Mouse (Mus musculus): ENCODE measurements around the gene Cmtm5. TPM values are rescaled to one million over a fixed set of nuclear protein-coding genes. Genes with fewer than 3 reads are reported as not detected.

The Cmtm5 gene
- polyA plus RNA-seq, 1 experiment = not detected

DNA sequence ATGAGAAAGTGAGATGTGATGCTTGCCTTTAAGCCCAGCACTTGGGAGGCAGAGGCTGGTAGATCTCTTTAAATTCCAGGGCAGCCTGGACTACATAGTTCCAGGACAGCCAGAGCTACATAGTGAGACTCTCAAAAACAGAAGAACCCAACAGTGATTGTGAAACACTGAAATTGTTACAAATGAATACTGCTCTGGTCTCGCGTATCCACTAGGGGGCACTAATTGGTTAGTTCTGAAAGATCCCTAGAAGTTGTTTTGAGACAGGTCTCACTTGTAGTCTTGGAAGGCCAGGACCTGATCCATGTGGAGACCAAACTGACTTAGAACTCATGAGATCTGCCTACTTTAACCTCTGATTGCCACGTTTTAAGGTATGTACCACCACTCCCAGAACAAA, 35.7 kb upstream of the Cmtm5 start:
- TF ChIP-seq CTCF (IDR thresholded peaks at IDR 0.05; ENCODE audit: low read depth, low read length) (peak; percentile 7), EP300 (IDR thresholded peaks at IDR 0.05; ENCODE audit: insufficient read depth, low read depth, low read length) (no peak), POLR2A (IDR thresholded peaks at IDR 0.05; ENCODE audit: insufficient read depth, low read length) (no peak)
- Histone ChIP-seq H3K4me1 (ENCODE audit: control insufficient read depth, insufficient read depth, low read length) (no peaks in the 10 kb centered on the region), H3K36me3 (ENCODE audit: control insufficient read depth, insufficient read depth, low read length, poor library complexity, severe bottlenecking) (peaks cover 33% of the 10 kb centered on the region), H3K9me3 (replicated peaks; ENCODE audit: control insufficient read depth, insufficient read depth, low read length, poor library complexity, severe bottlenecking) (no peaks in the 10 kb centered on the region), H3K9ac (ENCODE audit: low read depth, poor library complexity, severe bottlenecking) (no peak overlapping the region), H3K27me3 (ENCODE audit: control insufficient read depth, insufficient read depth, low read length, poor library complexity, severe bottlenecking) (no peaks in the 10 kb centered on the region), H3K27ac (ENCODE audit: insufficient read depth, low read length) (no peak overlapping the region), H3K4me3 (ENCODE audit: low read depth, low read length) (no peak overlapping the region)

DNA sequence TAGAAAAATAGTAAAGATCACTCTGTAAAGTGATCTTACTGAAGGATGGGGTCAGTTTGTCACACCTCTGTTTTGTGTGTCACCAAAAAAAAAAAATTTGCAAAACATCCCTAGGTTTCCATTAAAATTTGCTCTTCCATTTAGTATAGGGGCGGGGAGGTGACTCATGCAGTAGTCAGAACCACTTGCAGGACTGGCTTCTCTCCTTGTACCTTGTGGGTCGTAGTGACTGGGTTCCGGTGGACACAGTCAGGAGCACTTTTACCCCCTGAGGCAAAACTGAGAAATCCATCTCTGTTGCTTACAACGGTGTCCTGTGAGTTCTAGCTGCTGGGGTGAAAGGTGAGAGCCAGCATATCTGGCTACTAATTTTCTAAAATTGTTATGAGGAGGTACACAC, 32.4 kb upstream of the Cmtm5 start:
- H3K27me3 ChIP-seq (ENCODE audit: control insufficient read depth, insufficient read depth, low read length, poor library complexity, severe bottlenecking) = no peaks in the 10 kb centered on the region
- H3K36me3 ChIP-seq (ENCODE audit: control insufficient read depth, insufficient read depth, low read length, poor library complexity, severe bottlenecking) = peaks cover 6% of the 10 kb centered on the region; the same call in 1 of the 2 replicates
- H3K4me1 ChIP-seq (ENCODE audit: control insufficient read depth, insufficient read depth, low read length) = peaks cover 4% of the 10 kb centered on the region
- no peak overlapping the region for H3K4me3 ChIP-seq (ENCODE audit: low read depth, low read length)
- H3K27ac ChIP-seq (ENCODE audit: insufficient read depth, low read length) = no peak overlapping the region
- TF ChIP-seq CTCF (IDR thresholded peaks at IDR 0.05; ENCODE audit: low read depth, low read length) (no peak), POLR2A (IDR thresholded peaks at IDR 0.05; ENCODE audit: insufficient read depth, low read length) (no peak), EP300 (IDR thresholded peaks at IDR 0.05; ENCODE audit: insufficient read depth, low read depth, low read length) (no peak)
- H3K9ac ChIP-seq (ENCODE audit: low read depth, poor library complexity, severe bottlenecking) = no peak overlapping the region
- H3K9me3 ChIP-seq (replicated peaks; ENCODE audit: control insufficient read depth, insufficient read depth, low read length, poor library complexity, severe bottlenecking) = no peaks in the 10 kb centered on the region

DNA sequence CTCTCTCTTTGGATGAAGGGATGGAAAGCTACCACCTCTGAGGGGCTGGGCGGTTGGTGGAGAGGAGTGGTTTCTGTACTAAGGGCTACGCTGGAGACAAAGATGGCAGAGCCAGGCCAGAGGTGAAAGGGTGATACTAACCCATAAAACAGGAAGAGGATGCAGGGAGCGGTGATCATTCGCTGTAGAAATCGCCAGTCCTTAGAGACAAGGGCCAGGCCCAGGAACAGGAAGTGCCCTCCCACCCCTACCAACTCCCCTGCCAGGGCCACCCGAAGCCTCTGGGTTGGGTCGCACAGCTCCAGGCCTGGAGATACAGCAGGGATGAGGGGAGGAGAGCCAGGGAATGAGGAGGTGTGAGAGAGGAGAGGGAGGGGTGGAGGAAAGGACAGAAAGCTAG, 27.4 kb upstream of the Cmtm5 start:
- H3K4me1 ChIP-seq (ENCODE audit: control insufficient read depth, insufficient read depth, low read length) = peaks cover 5% of the 10 kb centered on the region
- H3K27ac ChIP-seq (ENCODE audit: insufficient read depth, low read length) = no peak overlapping the region
- no peak overlapping the region for H3K9ac ChIP-seq (ENCODE audit: low read depth, poor library complexity, severe bottlenecking)
- no peaks in the 10 kb centered on the region for H3K9me3 ChIP-seq (replicated peaks; ENCODE audit: control insufficient read depth, insufficient read depth, low read length, poor library complexity, severe bottlenecking)
- H3K36me3 ChIP-seq (ENCODE audit: control insufficient read depth, insufficient read depth, low read length, poor library complexity, severe bottlenecking) = 0 out of 2 replicates have a peak, but pooled peaks cover 2% of the 10 kb centered on the region
- no peak overlapping the region for H3K4me3 ChIP-seq (ENCODE audit: low read depth, low read length)
- H3K27me3 ChIP-seq (ENCODE audit: control insufficient read depth, insufficient read depth, low read length, poor library complexity, severe bottlenecking) = peaks cover 3% of the 10 kb centered on the region; the same call in 1 of the 2 replicates
- no peak for TF ChIP-seq POLR2A (IDR thresholded peaks at IDR 0.05; ENCODE audit: insufficient read depth, low read length)
- no peak for TF ChIP-seq EP300 (IDR thresholded peaks at IDR 0.05; ENCODE audit: insufficient read depth, low read depth, low read length)

DNA sequence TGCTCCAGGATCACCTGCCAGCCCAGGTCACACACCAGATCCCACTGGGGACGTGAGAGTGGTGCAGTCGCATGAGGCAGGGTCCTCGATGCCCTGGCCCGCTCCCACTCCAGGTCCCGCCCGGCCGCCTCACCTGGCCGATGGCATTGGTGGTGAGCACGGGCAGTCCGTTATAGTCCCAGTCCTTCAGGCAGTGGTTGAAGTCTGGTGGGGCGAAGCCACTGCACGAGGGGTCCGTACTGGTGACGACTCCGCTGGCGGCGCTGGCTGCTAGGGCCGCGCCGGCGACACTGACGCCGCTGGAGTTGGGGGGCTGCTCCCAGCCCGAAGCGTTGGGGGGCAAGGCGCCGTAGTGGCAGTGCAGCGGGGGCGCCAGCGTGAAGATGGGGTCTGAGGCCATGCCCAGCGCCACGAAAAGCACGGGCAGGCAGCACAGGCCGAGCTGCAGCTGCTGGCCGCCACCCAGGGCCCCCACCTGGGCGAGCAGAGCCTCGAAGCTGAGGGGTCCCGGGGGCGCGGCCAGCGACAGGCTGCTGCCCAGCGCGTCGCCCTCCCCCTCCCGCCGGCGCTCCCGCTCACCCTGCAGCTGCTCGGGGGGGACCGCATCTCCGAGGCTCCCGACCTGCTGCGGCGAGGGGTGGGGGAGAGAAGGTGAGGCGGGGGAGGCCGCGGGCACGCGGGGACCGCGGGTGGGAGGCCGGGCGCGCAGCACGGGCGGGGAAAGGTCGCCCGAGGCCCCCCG, 23.8 kb upstream of the Cmtm5 start:
- H3K27me3 ChIP-seq (ENCODE audit: control insufficient read depth, insufficient read depth, low read length, poor library complexity, severe bottlenecking) = peaks cover 3% of the 10 kb centered on the region; the same call in 1 of the 2 replicates
- H3K4me1 ChIP-seq (ENCODE audit: control insufficient read depth, insufficient read depth, low read length) = peaks cover 6% of the 10 kb centered on the region
- H3K36me3 ChIP-seq (ENCODE audit: control insufficient read depth, insufficient read depth, low read length, poor library complexity, severe bottlenecking) = peaks cover 10% of the 10 kb centered on the region; the same call in 1 of the 2 replicates
- H3K9me3 ChIP-seq (replicated peaks; ENCODE audit: control insufficient read depth, insufficient read depth, low read length, poor library complexity, severe bottlenecking) = no peaks in the 10 kb centered on the region
- H3K9ac ChIP-seq (ENCODE audit: low read depth, poor library complexity, severe bottlenecking) = peak overlapping the region; percentile 85
- H3K4me3 ChIP-seq (ENCODE audit: low read depth, low read length) = peak overlapping the region; percentile 82
- no peak overlapping the region for H3K27ac ChIP-seq (ENCODE audit: insufficient read depth, low read length)
- TF ChIP-seq POLR2A (IDR thresholded peaks at IDR 0.05; ENCODE audit: insufficient read depth, low read length) (no peak), EP300 (IDR thresholded peaks at IDR 0.05; ENCODE audit: insufficient read depth, low read depth, low read length) (no peak), CTCF (IDR thresholded peaks at IDR 0.05; ENCODE audit: low read depth, low read length) (no peak)

DNA sequence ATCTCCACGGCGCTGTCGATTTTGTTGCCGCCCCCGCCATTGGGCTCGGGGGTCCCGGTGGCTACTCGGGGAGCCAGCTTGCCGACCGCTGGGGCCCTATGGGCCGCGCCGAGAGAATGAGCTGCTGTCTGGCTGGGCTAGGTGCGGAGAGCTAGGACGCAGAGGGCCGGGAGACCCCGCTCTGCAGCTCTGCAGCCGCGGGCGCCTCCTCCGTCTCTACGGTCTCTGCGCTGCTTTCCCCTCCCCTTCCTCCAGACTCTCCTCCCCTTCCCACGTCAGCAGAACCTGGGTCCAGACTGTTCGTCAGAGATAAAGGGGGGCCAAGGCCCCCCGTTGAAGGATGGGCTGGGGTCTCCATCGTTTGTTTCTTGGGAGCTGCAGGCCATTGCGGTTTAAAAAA, 23.2 kb upstream of the Cmtm5 start, which contains the start of gene Slc22a17:
Gene Slc22a17, minus strand, starts transcription at position 247 of the 400 bp plus-strand sequence.
- Histone ChIP-seq H3K9me3 (replicated peaks; ENCODE audit: control insufficient read depth, insufficient read depth, low read length, poor library complexity, severe bottlenecking) (no peaks in the 10 kb centered on the region), H3K27me3 (ENCODE audit: control insufficient read depth, insufficient read depth, low read length, poor library complexity, severe bottlenecking) (peaks cover 3% of the 10 kb centered on the region; the same call in 1 of the 2 replicates), H3K27ac (ENCODE audit: insufficient read depth, low read length) (no peak within 1 kb of the TSS), H3K4me1 (ENCODE audit: control insufficient read depth, insufficient read depth, low read length) (peaks cover 3% of the 10 kb centered on the region), H3K4me3 (ENCODE audit: low read depth, low read length) (peak within 1 kb of the TSS; percentile 82), H3K9ac (ENCODE audit: low read depth, poor library complexity, severe bottlenecking) (peak within 1 kb of the TSS; percentile 85), H3K36me3 (ENCODE audit: control insufficient read depth, insufficient read depth, low read length, poor library complexity, severe bottlenecking) (peaks cover 11% of the 10 kb centered on the region; the same call in 1 of the 2 replicates)
- TF ChIP-seq POLR2A (IDR thresholded peaks at IDR 0.05; ENCODE audit: insufficient read depth, low read length) (peak; percentile 74), CTCF (IDR thresholded peaks at IDR 0.05; ENCODE audit: low read depth, low read length) (no peak)

DNA sequence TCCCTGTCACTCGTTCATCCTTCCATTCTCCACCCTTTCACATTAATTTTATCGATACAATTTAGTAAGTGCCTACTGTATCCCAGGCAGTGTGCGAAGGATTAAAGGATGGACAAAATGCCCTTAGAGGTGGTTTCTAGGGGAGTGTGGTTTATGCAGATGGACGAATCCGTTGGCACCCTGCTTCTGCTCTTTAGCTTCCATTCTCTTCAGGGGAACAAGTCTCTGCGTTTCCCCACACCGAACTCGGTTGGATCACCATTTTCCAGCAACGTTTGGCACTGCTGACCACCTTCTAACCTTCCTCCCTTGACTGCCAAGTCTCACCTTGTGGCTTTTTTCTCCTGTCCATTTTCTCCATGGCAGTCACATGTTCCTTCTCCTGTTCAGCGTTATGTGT, 22.7 kb upstream of the Cmtm5 start:
- Histone ChIP-seq H3K4me1 (ENCODE audit: control insufficient read depth, insufficient read depth, low read length) (peaks cover 3% of the 10 kb centered on the region), H3K27me3 (ENCODE audit: control insufficient read depth, insufficient read depth, low read length, poor library complexity, severe bottlenecking) (peaks cover 3% of the 10 kb centered on the region; the same call in 1 of the 2 replicates), H3K9ac (ENCODE audit: low read depth, poor library complexity, severe bottlenecking) (peak overlapping the region; percentile 85), H3K27ac (ENCODE audit: insufficient read depth, low read length) (no peak overlapping the region), H3K9me3 (replicated peaks; ENCODE audit: control insufficient read depth, insufficient read depth, low read length, poor library complexity, severe bottlenecking) (no peaks in the 10 kb centered on the region), H3K4me3 (ENCODE audit: low read depth, low read length) (peak overlapping the region; percentile 82), H3K36me3 (ENCODE audit: control insufficient read depth, insufficient read depth, low read length, poor library complexity, severe bottlenecking) (peaks cover 13% of the 10 kb centered on the region; the same call in 1 of the 2 replicates)
- TF ChIP-seq CTCF (IDR thresholded peaks at IDR 0.05; ENCODE audit: low read depth, low read length) = no peak
- TF ChIP-seq EP300 (IDR thresholded peaks at IDR 0.05; ENCODE audit: insufficient read depth, low read depth, low read length) = no peak
